Mouse (Mus musculus) layer of hippocampus, adult 2 months (tissue): ENCODE results near the gene Gpatch1. TPM values are rescaled to one million over a fixed set of nuclear protein-coding genes. Genes with fewer than 3 reads are reported as not detected.
"Not testable (repeated sequence)": the region's sequence is repeated elsewhere in the genome, so short reads cannot be mapped to it uniquely, and the experiment has no call there.

ENCODE experiments used
- DNase-seq, 2 experiments: peaks; one replicate each; pipeline ENCODE4 v3.0.0; 2022; ENCODE audit warnings: low spot score in 2 of 2
- H3K27ac ChIP-seq: fragments of 200-600 bp; 2 replicates; pipeline ENCODE4 v1.8.1; 2022
- H3K4me3 ChIP-seq: fragments of 200-600 bp; 2 replicates; pipeline ENCODE4 v1.8.1; 2022; ENCODE audit warnings: mild to moderate bottlenecking
- CTCF ChIP-seq: fragments of 200-600 bp; conservative IDR thresholded peaks from 2 replicates; pipeline ENCODE4 v1.8.1; 2022; ENCODE audit warnings: antibody characterized with exemption, mild to moderate bottlenecking, moderate library complexity
- total RNA-seq, 2 experiments: library from RNA; stranded (reverse); gene quantifications; 2 replicates each; pipeline ENCODE4 v1.2.3; 2021

The Gpatch1 gene
- total RNA-seq, 2 experiments from 2014 or later: 27.5 to 29.4 TPM

DNA sequence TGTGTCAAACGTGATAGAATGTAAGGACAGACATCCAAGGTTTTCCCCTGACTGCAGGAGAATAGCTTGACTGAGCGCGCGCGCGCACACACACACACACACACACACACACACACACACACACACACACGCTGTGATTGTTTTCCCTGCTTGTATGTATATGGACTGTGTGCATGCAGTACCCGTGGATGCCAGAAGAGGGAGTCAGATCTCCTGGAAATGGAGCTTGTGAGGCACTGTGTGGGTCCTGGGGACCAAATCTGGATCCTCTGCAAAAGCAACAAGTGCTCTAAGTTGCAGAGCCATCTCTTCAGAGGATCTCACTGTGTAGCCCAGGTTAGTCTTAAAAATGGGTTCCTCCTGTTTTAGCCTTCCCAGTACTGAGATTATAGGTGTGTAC, 58.9 kb downstream of the Gpatch1 start:
- H3K27ac ChIP-seq: no peak overlapping the region
- H3K4me3 ChIP-seq: no peak overlapping the region
- TF ChIP-seq CTCF: peak; percentile 49
- no peak for DNase-seq

DNA sequence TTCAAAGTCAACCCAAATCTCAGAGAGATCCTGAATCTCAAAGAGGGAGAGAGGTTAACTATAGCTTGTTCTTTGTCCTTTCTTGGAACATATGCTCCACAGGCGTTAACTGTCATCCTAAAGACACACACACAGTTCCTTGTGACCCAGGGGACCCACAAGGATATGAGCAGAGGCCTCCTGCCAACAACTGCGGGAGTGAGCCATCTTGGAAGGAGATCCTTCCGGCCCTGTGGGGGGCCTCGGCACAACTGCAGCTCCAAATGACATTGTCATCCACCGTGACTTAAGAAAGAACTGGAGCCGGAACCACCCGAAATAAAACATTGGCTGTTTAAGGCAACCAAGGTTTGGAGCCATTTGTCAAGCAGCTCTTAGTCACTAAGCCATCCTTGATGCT, 59.9 kb downstream of the Gpatch1 start:
- H3K27ac ChIP-seq: no peak overlapping the region
- H3K4me3 ChIP-seq: no peak overlapping the region
- DNase-seq: no peak
- TF ChIP-seq CTCF: no peak

DNA sequence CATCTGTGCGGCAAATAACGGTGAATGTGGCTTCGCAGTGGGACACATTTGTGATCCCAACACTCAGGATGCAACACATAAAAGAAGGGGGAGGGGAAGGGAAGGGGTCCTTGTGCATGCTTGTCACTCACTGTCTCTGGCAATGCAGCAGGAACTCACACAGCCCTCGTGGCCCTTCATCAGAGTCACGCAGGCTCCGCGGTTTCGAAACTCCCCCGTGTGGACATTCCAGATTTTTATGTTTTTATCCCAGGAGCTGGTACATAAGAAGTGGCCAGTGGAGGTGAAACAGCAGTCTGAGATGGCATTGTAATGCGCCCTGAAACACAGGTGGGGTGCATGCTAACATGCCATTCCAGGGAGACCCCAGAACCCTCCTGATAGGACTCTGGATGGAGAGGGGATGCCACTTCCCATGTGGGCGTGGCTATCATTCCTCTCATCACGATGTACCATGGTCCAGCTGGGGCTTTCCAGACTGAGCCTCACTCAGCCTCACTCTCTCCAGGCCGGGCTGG, 66.1 kb downstream of the Gpatch1 start:
- peak; percentile 19 to 61 for DNase-seq
- no peak overlapping the region for H3K27ac ChIP-seq
- TF ChIP-seq CTCF: peak; percentile 74
- peak overlapping the region; percentile 36; the same call in 1 of the 2 replicates for H3K4me3 ChIP-seq

DNA sequence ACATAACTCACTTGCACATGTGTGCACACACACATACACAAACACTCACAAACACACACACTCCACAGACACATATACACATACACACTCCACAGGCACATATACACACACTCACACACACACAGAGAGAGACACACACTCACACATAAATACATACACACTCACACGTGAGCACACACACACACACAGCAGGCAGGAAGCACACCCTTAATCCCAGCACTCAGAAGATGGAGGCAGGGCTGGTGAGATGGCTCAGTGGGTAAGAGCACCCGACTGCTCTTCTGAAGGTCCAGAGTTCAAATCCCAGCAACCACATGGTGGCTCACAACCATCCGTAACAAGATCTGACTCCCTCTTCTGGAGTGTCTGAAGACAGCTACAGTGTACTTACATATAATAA, 80.3 kb downstream of the Gpatch1 start:
- DNase-seq, H3K27ac ChIP-seq, H3K4me3 ChIP-seq: not testable (repeated sequence)

DNA sequence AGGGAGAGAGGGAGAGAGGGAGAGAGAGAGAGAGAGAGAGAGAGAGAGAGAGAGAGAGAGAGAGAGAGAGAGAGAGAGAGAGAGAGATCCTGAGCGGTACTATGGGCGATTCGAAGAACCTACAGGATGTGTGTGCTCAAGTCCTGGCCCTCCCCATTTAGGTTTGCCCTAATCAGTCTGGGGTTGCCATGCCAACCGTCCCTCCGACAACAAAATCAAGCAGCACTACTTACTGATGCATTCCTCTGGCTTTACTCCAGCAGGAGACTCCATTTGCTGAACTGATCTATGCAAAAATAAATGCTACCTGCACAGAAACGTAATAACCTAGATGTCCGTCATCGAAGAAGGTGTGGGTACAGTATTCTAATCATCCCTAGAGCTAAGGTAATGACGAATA, 82.9 kb downstream of the Gpatch1 start:
- no peak for TF ChIP-seq CTCF
- peak overlapping the region; percentile 88 for H3K27ac ChIP-seq
- H3K4me3 ChIP-seq: peak overlapping the region; percentile 54
- peak; percentile 65 to 80 for DNase-seq

DNA sequence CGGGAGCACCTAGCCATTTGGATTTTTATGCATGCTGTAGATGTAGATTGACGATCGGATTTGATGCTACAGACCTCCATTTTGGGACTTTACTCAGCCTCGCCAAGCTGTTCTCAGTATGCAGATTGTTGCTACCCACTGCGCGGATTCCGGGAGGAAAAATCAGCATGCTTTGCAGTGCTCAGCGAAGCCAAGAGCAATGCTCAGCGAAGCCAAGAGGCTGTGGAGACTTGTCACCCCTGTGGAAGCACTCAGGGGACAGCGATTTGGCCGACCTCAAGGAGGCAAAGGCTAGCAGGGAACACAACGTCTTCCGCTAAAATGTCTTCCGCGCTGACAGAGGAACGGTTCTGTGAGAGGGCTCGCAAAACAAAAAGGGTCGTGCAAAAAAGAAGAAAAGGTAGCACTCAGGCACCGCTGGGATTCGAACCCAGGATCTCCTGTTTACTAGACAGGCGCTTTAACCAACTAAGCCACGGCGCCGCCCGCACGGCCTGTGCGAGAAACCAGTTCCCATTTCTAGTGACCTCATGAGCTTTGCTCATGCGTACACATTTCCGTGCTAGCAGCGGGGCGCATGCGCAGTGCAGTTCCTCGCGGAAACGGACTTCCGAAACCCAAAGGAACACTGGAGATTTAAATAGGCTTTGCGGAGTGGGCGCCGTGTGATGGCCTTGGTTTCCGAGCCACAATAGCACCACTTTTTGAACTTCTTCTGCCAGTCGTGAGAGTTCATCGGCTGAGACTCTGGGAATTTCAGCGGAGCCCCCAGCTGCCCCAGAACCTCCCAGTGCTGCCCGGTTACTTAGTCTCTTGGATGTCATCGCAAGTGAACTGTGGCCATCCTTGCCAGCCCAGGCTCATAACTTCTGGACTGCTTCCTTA, 83.6 kb downstream of the Gpatch1 start:
- peak; percentile 98 to 99 for DNase-seq
- peak overlapping the region; percentile 70 for H3K4me3 ChIP-seq
- H3K27ac ChIP-seq: peak overlapping the region; percentile 97
- TF ChIP-seq CTCF: no peak

DNA sequence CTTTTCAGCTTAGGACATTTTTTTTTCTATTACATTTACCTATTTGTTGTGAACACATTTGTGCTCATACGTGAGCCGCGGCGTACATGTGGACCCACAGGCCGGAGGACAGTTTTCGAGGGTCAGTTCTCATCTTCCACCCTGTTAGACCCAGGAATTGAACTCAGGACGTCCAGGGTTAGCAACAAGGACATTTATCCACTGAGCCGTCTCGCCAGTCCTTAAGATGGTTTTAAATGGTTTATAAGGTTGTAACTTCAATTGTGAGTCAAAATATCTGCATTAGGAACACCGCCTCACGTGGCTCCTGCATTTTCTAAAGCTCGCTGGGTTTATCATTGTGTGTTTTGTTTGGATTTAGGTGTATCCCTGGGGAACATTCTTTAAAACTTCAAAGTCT, 84.4 kb downstream of the Gpatch1 start:
- TF ChIP-seq CTCF: no peak
- no peak for DNase-seq
- Histone ChIP-seq H3K4me3 (peak overlapping the region; percentile 70), H3K27ac (peak overlapping the region; percentile 97)

DNA sequence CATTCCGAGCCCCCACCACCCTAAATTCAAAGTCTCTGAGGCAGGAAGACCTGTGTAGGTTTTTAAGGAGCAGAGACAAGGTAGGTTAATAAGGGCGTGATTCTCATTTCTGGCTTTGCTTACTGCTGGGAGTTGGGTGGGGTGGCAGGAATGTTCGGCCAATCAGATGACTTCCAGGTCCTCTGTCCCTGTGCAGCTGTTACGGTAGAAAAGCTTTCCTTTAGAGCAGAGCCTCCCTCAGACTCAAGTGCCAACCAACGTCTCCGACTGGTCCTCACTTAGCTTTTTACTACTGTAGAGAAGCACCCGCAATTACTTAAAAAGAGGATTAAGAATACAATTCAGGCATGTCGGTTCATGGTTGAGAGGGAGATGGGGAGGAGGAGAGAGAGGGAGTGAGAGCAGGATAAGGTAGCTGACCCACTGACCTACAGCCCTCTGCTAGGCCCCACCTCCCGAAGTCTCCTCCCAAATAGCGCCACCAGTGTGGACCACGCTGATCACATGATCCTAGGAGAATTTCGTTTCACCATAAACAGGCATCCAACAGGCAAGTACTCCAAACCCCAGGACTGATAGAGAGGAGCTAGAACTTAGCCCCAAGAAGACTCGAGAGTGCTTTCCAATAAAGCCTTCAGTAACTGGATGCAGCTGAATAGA, 85.3 kb downstream of the Gpatch1 start:
- DNase-seq: no peak
- TF ChIP-seq CTCF: no peak
- Histone ChIP-seq H3K27ac (no peak overlapping the region), H3K4me3 (no peak overlapping the region)

DNA sequence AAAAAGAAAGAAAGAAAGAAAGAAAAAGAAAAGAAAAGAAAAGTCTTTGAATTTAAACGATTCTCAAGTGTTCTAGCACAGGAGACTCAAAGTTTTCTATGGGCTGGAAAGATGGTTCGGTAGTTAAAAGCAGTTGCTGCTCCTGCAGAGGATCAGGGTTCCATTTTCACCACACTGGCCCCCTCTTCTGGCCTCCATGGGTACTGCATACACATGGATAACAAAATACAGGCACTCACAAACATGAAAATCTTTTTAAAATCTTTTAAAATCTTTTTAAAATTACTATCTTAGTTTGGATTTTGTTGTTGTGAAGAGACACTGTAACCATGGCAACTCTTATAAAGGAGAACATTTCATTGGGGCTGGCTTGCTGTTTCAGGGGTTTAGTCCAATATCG, 87.9 kb downstream of the Gpatch1 start:
- H3K4me3 ChIP-seq: no peak overlapping the region
- no peak for DNase-seq
- TF ChIP-seq CTCF: peak; percentile 61
- no peak overlapping the region for H3K27ac ChIP-seq

Other genes with a start within 250 kb of the Gpatch1 start
- 10 to 100 TPM; 16.6 to 18.0 TPM for gene Cebpa, start 199.1 kb downstream of the Gpatch1 start, total RNA-seq
- 10 to 100 TPM; 50.0 to 50.6 TPM for gene Slc7a10, start 132.1 kb downstream of the Gpatch1 start, total RNA-seq
- 10 to 100 TPM; 73.2 to 76.7 TPM for gene Lrp3, start 102.9 kb downstream of the Gpatch1 start, total RNA-seq
- 1 to 10 TPM; 4.3 to 5.9 TPM for gene Rhpn2, start 15.7 kb upstream of the Gpatch1 start, total RNA-seq
- 1 to 10 TPM; 5.6 to 6.1 TPM for gene Faap24, start 78.4 kb upstream of the Gpatch1 start, total RNA-seq
- 10 to 100 TPM; 18.6 to 22.1 TPM for gene Cep89, start 78.6 kb upstream of the Gpatch1 start, total RNA-seq
- gene Slc7a9, start 130.4 kb upstream of the Gpatch1 start, total RNA-seq: not detected
- gene Tdrd12, start 219.3 kb upstream of the Gpatch1 start, total RNA-seq: under 1 TPM; 0.64 to 0.74 TPM
- 10 to 100 TPM; 65.1 to 67.3 TPM for gene Nudt19, start 237.9 kb upstream of the Gpatch1 start, total RNA-seq